In the genomic region with DNA sequence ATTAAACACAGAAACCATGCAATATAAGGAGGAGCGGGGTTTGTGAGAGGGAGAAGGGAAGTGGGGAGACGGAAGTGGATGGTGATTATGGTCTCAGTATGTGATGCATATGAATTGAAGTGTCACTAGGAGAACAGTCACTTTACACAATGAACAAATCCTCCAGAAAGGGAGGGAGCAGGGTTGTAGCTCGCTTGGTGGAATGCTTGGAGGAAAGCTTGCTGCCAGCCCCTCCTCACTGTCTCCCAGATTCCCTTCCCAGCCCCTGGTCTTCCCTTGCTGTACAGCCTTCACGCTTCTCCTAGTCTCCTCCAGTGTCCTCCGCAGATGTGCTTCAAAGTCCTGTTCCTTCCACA, we compare ENCODE assay signal across 8 mouse cellular contexts. TPM values are rescaled to one million over a fixed set of nuclear protein-coding genes. Genes with fewer than 3 reads are reported as not detected.
A peak's percentile ranks its signal among the peaks of the same experiment; 100 is the strongest.
DNase-seq lines count a peak whose midpoint lies in the region; ATAC-seq lines count a peak whose summit lies in the region.

No protein-coding gene starts in this region.

- peak overlapping the region; percentile 43 for H3K4me3 ChIP-seq in kidney, embryonic 16.5 days (ENCODE audit: low read length)
- H3K4me3 ChIP-seq in limb, embryonic 12.5 days (replicated peaks) = peak overlapping the region; percentile 34
- H3K4me3 ChIP-seq in neural tube, embryonic 15.5 days (replicated peaks) = peak overlapping the region; percentile 30

- no peak for ATAC-seq in kidney, embryonic 16.5 days (ENCODE audit: low FRiP score, low TSS enrichment)
- ATAC-seq in erythroid progenitor cell, adult 5-6 weeks (replicated peaks; ENCODE audit: low FRiP score, poor library complexity, severe bottlenecking) = peak; percentile 58
- ATAC-seq in limb, embryonic 12.5 days (ENCODE audit: insufficient number of reproducible peaks, insufficient read depth, low FRiP score, low TSS enrichment, low read depth) = no peak
- peak; percentile 68 for ATAC-seq in neural tube, embryonic 15.5 days (ENCODE audit: low FRiP score)

- peak overlapping the region; percentile 50 for H3K9ac ChIP-seq in kidney, embryonic 16.5 days (replicated peaks; ENCODE audit: low read length)
- H3K9ac ChIP-seq in limb, embryonic 12.5 days (replicated peaks) = no peak overlapping the region
- peak overlapping the region; percentile 23; the same call in 1 of the 2 replicates for H3K9ac ChIP-seq in neural tube, embryonic 15.5 days (replicated peaks)

- H3K36me3 ChIP-seq in kidney, embryonic 16.5 days (ENCODE audit: insufficient read depth, low read length) = no peaks in the 10 kb centered on the region
- H3K36me3 ChIP-seq in limb, embryonic 12.5 days = no peaks in the 10 kb centered on the region
- no peaks in the 10 kb centered on the region for H3K36me3 ChIP-seq in neural tube, embryonic 15.5 days

- WGBS in kidney, embryonic 16.5 days = 35% methylated on average over 5 of the region's 5 CpGs
- WGBS in limb, embryonic 12.5 days = 40% methylated on average over 5 of the region's 5 CpGs
- 44% methylated on average over 5 of the region's 5 CpGs for WGBS in neural tube, embryonic 15.5 days

- peaks cover 5% of the 10 kb centered on the region; the same call in 1 of the 2 replicates for H3K4me1 ChIP-seq in kidney, embryonic 16.5 days (ENCODE audit: insufficient read depth, low read length)
- no peaks in the 10 kb centered on the region for H3K4me1 ChIP-seq in limb, embryonic 12.5 days (replicated peaks)
- peaks cover 13% of the 10 kb centered on the region for H3K4me1 ChIP-seq in neural tube, embryonic 15.5 days

- H3K4me2 ChIP-seq in kidney, embryonic 16.5 days (replicated peaks; ENCODE audit: low read depth, low read length) = peak overlapping the region; percentile 60
- peak overlapping the region; percentile 55 for H3K4me2 ChIP-seq in limb, embryonic 12.5 days
- peak overlapping the region; percentile 56 for H3K4me2 ChIP-seq in neural tube, embryonic 15.5 days

- H3K9me3 ChIP-seq in kidney, embryonic 16.5 days (ENCODE audit: low read length) = no peaks in the 10 kb centered on the region
- H3K9me3 ChIP-seq in limb, embryonic 12.5 days = no peaks in the 10 kb centered on the region
- H3K9me3 ChIP-seq in neural tube, embryonic 15.5 days (replicated peaks) = no peaks in the 10 kb centered on the region

- no peak overlapping the region for H3K27ac ChIP-seq in kidney, embryonic 16.5 days (ENCODE audit: low read length)
- H3K27ac ChIP-seq in limb, embryonic 12.5 days = no peak overlapping the region
- peak overlapping the region; percentile 28; the same call in 1 of the 2 replicates for H3K27ac ChIP-seq in neural tube, embryonic 15.5 days (replicated peaks)

- no peaks in the 10 kb centered on the region for H3K27me3 ChIP-seq in kidney, embryonic 16.5 days (ENCODE audit: insufficient read depth, low read length)
- H3K27me3 ChIP-seq in limb, embryonic 12.5 days = no peaks in the 10 kb centered on the region; the same call in 1 of the 2 replicates
- H3K27me3 ChIP-seq in neural tube, embryonic 15.5 days (replicated peaks) = no peaks in the 10 kb centered on the region

- DNase-seq in kidney, postnatal 25 days = no peak
- DNase-seq in cerebellum, postnatal 14 days = no peak
- no peak for DNase-seq in lung, postnatal 25 days (ENCODE audit: low spot score)
- DNase-seq in adrenal gland, adult 2 months = no peak

RNA-seq across cellular contexts. Expression of a gene that starts 22.9 kb away (rescaled TPM):
- polyA plus RNA-seq in kidney, embryonic 16.5 days (2015; fragmentation: Nextera tagmentation; extraction: Ambion mirVana) = 0.92 and 1.1 TPM in 2 replicates
- not detected in 2 replicates for total RNA-seq in erythroid progenitor cell, adult 5-6 weeks (2015; ENCODE audit: low replicate concordance)
- 0.77 TPM in 1 of 2 replicates, not detected in the other for total RNA-seq in erythroid progenitor cell, adult 5-6 weeks (2017; ENCODE audit: low replicate concordance)
- polyA plus RNA-seq in limb, embryonic 12.5 days (2016; fragmentation: Nextera tagmentation; extraction: Ambion mirVana) = 0.40 and 0.70 TPM in 2 replicates
- polyA plus RNA-seq in neural tube, embryonic 15.5 days (2015; fragmentation: Nextera tagmentation; extraction: Ambion mirVana) = 2.2 and 3.1 TPM in 2 replicates
- 1 to 10 TPM; 2.9 to 5.4 TPM for total RNA-seq in adrenal gland, adult 2 months (2021)
- 1.6 and 1.9 TPM in 2 replicates for polyA plus RNA-seq in adrenal gland, adult 2 months (2012; rRNA removed)

RNA-seq across cellular contexts. Expression of a gene that starts 28.4 kb away (rescaled TPM):
- 8.0 and 8.3 TPM in 2 replicates for polyA plus RNA-seq in kidney, embryonic 16.5 days (2015; fragmentation: Nextera tagmentation; extraction: Ambion mirVana)
- total RNA-seq in erythroid progenitor cell, adult 5-6 weeks (2015; ENCODE audit: low replicate concordance) = not detected in 2 replicates
- 0.13 TPM in 1 of 2 replicates, not detected in the other for total RNA-seq in erythroid progenitor cell, adult 5-6 weeks (2017; ENCODE audit: low replicate concordance)
- polyA plus RNA-seq in limb, embryonic 12.5 days (2016; fragmentation: Nextera tagmentation; extraction: Ambion mirVana) = 6.0 and 6.8 TPM in 2 replicates
- polyA plus RNA-seq in neural tube, embryonic 15.5 days (2015; fragmentation: Nextera tagmentation; extraction: Ambion mirVana) = 13.8 and 16.3 TPM in 2 replicates
- 10 to 100 TPM; 16.2 to 17.7 TPM for total RNA-seq in adrenal gland, adult 2 months (2021)
- polyA plus RNA-seq in adrenal gland, adult 2 months (2012; rRNA removed) = 18.5 and 21.4 TPM in 2 replicates

RNA-seq across cellular contexts. Expression of a gene that starts 54.4 kb away (rescaled TPM):
- 18.2 and 19.6 TPM in 2 replicates for polyA plus RNA-seq in kidney, embryonic 16.5 days (2015; fragmentation: Nextera tagmentation; extraction: Ambion mirVana)
- total RNA-seq in erythroid progenitor cell, adult 5-6 weeks (2015; ENCODE audit: low replicate concordance) = 10.8 and 12.6 TPM in 2 replicates
- 7.3 and 8.7 TPM in 2 replicates for total RNA-seq in erythroid progenitor cell, adult 5-6 weeks (2017; ENCODE audit: low replicate concordance)
- polyA plus RNA-seq in limb, embryonic 12.5 days (2016; fragmentation: Nextera tagmentation; extraction: Ambion mirVana) = 18.4 and 20.8 TPM in 2 replicates
- polyA plus RNA-seq in neural tube, embryonic 15.5 days (2015; fragmentation: Nextera tagmentation; extraction: Ambion mirVana) = 14.9 and 15.8 TPM in 2 replicates
- 10 to 100 TPM; 56.9 to 78.0 TPM for total RNA-seq in adrenal gland, adult 2 months (2021)
- 18.4 and 22.6 TPM in 2 replicates for polyA plus RNA-seq in adrenal gland, adult 2 months (2012; rRNA removed)

Comparison
In these comparisons a context has a peak if more than half of its experiments do, and no peak if none do; other contexts are left out.
1. ATAC-seq: peak in erythroid progenitor cell, adult 5-6 weeks (single experiment) and neural tube, embryonic 15.5 days (single experiment); none in kidney, embryonic 16.5 days (single experiment) and limb, embryonic 12.5 days (single experiment).
2. Peak in every context shown above with its lines, with median percentiles within 50 percentile points of each other: H3K4me2 ChIP-seq and H3K4me3 ChIP-seq.